Mouse (Mus musculus) layer of hippocampus, adult 9-10 months (tissue): Measurements from ENCODE around the gene Tmem143.
"Not testable (repeated sequence)": the region's sequence is repeated elsewhere in the genome, so short reads cannot be mapped to it uniquely, and the experiment has no call there.

Experiments used
- DNase-seq: peaks from one replicate; pipeline ENCODE4 v3.0.0; 2022; ENCODE audit warnings: low spot score

Gene Tmem143

DNA sequence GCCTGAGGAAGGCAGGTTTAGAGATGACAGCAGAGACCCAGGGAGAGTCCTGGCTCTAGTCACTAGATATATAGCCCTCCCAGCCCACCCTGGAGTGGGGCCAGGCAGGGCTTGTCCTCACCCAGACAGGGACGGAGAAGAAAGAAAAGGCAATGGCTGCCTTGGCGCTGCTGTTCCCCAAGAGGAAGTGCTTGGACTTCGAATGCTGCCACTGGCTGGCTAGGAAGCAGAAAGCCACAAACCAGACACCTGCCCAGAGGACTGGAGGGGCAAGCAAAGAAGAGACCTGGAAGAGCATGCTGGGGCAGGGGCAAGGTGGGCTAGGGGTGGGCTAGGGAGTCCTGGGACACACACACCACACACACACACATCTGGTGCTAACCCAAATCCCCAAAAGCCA is 9.5 kb upstream of the Tmem143 start:
- no peak for DNase-seq

GRCm38 (mm10) chr7:45892651-45893050 is 4.1 kb upstream of the Tmem143 start:
- DNase-seq: no peak

- DNase-seq: no peak
Measured at GRCm38 (mm10) chr7:45895931-45896516, 717 bp upstream of the Tmem143 start.

- no peak for DNase-seq
Measured at GRCm38 (mm10) chr7:45897258-45897757, 567 bp downstream of the Tmem143 start.

DNA sequence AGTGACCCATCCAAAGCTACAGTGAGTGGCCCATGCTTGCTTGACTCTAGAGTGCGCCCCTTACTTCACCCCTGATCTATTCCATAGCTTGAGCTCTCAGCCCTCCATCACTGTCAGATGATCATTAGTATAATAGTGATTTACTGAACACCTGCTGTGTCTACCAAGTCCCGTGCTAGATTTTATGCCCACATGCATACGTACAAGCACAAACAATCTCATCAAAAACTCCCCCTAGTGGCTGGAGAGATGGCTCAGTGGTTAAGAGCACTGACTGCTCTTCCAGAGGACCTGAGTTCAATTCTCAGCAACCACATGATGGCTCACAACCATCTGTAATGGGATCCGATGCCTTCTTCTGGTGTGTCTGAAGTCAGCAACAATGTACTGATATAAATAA is 1.4 kb downstream of the Tmem143 start:
- DNase-seq: not testable (repeated sequence)

DNA sequence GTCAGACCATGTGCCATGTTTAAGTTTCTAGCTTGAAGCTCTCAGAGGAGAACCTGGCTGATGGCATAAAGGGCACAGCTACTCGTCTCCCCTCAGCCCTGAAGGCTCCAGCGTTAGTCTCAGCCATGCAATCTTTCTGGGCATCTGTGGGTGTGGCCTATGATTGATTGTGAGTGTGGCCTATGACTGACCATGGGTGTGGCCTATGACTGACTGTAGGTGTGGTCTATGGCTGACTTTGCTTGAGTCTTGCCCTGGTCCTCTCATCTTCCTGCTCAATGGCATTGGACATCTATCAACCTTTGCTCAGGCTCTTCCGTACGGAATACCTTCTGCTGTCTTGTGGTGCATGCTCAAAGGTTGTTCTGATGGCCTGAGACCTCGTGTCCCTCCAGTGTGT is 4.8 kb downstream of the Tmem143 start:
- no peak for DNase-seq

GRCm38 (mm10) chr7:45902481-45903002 is 5.8 kb downstream of the Tmem143 start:
- DNase-seq: no peak

DNA sequence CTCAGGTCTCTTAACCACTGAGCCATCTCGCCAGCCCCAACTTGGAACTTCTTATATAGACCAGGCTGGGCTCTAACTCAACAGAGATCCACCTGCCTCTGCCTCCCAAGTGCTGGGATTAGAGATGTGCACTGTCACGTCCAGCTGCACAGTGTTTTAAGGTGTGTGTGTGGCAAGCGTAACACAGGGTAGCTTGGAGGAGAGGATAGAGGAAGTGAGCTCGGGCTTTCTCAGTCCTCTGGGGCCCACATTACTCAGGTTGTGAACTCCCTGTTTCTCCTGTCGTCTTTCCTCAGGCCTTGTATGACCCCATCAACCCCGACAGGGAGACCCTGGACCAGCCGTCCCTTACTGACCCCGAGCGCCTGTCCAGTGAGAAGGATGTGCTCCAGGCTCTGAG is 9.9 kb downstream of the Tmem143 start:
- DNase-seq: no peak

DNA sequence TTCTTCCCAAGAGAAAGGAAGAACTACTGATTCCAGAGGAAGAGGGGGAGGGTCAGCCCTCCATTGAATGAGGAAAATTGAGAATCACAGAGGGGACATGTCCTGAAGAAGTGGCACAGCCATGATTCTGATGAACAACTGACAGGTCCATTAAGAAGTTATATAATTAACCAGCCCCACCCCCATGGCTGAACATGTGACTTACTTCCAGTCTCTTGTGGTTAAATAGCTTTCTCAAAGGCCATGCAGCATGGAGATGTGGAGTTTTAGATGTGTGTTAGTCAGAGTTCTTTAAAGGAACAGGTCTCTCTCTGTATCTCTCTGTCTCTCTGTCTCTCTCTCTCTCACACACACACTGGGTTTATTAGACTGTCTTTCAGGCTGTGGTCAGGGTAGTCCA is 11.6 kb downstream of the Tmem143 start:
- no peak for DNase-seq

DNA sequence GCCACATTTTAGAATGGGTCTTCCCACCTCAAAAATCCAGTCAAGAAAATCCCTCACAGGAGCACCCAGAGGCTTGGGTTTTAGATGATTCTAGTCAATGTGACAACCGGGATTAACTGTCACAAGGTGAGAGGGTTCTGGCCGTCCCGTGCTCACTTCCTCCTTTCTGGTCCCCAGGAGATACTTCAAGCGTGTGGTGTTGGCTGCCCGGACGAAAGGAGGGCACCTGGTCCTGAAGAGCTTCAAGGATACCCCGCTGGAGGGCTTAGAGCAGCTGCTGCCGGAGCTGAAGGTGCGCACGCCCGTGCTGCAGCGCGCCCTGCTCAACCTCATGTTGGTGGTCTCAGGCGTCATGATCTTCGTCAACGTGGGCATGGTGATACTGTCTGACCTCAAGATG is 12.4 kb downstream of the Tmem143 start:
- DNase-seq: no peak

- no peak for DNase-seq
Measured at GRCm38 (mm10) chr7:45914067-45914466, 17.3 kb downstream of the Tmem143 start.

GRCm38 (mm10) chr7:45915011-45915410 is 18.3 kb downstream of the Tmem143 start:
- no peak for DNase-seq

DNA sequence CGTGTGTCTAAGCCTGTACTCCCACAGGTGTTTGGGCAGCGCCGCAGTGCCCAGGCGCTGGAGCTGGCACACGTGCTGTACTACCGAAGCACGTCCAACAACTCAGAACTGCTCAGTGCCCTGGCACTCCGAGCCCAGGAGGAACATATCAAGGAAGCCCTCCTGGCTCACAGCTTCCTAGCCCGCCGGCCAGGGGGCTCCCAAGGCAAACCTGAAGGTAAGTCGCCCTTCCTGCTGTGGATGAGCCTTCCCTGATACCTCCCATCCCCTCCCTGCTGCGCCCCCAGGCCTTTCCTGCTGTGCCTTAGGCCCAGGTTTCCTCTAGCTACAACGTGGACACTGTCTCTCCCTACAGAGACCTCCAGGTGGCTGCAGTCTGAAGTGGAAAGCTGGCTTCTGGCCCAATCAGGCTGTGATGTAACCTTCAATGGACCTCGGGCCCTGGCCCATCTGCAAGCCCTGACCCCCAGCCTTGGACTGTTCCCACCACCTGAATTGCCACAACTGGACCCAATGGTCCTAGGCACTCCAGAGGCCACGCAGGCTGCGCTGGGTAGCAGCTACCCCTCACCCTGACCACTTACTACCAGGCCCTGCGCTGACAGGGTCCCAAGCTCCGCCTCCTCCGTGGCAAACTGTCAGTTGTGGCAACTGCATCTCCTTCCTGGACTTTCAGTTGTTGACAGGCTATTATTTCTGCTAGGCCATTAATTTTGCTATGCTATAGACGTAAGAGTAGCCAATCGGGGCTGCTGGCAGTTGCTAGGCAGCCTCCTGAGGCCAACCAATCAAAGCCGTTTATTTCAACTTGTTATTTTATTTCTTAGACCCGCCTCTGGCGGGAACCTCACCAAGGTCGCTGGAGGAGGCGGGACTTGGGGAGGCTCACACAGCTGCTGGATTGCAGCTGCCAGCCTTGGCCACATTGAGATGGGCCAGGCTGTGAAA is 19.6 kb downstream of the Tmem143 start:
- peak; percentile 49 for DNase-seq

DNA sequence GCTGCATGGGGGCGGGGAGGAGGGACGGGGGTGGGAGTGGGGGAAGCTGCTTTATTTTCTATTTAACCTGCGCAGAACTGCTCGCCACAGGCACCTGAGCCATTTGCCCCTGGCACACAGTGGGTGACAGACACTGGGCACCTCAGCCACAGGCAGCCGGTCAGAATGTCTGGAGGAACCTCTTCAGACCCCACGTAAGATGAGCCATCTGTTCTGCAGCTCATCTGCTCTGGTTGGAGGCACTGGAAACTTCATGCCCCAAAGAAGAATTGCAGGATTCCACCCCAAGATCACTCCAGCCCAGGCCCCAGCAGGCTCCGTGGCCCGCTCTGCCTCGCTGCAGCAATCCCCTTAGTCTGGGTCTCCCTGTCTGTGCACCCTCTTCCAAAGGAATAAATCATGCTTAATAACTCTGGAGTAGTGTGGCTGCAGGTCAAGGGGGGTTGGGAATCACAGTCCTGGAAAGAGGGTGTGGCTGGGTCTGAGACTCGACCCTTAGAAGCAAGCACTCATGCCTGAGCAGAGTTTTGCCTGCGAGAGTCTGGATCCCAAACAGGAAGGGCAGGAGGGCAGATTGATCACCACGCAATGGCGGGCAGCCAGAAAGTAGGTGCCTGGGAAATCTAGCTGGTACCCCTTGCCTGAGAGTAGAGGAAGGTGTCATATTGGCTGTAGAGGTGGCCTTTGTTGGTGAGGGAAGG is 20.4 kb downstream of the Tmem143 start:
- no peak for DNase-seq

DNA sequence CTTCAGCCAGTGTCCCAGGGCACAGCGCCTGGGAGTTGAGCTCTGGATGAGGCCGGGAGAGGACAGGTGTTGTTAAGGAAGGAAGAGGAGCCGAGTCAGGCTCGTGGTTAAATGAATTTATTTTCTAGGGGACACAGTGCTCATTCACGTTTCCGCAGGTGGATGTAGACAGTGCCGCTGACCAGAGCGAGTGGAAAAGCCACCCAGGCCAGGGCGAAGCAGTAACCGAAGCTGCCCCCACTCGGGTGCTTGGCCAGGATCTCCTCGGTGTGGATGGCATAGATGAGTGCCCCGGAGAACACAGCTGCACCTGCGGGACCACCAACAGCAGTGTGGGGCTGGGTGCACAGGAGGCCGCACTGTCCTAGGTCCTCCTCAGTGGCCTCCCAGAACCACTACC is 21.2 kb downstream of the Tmem143 start:
- DNase-seq: no peak

DNA sequence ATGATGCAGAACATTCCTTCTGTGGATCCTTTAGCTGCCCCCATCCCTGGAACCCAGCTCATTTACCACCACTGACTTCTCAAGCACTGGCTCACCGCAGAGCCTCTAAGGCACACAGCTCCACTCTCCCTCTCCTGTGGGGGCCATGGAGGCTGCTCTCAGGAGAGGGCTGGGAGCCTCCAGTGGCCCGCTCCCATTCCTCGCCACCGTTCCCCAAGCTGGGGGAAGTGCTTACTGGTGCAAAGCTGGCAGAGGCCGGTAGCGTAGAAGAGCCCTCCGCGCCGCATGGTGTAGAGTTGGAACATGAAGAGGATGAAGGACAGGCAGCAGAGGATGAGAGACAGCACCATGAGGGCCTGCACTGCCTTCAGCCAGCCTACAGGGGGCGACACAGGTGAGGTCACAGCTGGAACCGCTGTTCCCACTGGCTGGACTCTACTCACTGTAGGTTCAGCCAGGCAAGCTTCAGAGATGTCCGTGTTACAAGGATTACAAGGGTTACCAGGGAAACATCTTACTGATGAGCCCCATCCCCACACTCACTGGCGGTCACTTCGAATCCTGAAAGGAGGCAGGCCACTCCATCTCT is 22.4 kb downstream of the Tmem143 start:
- DNase-seq: no peak

GRCm38 (mm10) chr7:45919761-45920160 is 23.0 kb downstream of the Tmem143 start:
- DNase-seq: no peak

GRCm38 (mm10) chr7:45920583-45921241 is 24.0 kb downstream of the Tmem143 start:
- DNase-seq: no peak

- DNase-seq: no peak
Measured at GRCm38 (mm10) chr7:45921242-45921621, 24.5 kb downstream of the Tmem143 start, which contains the start of gene Emp3. Emp3 (minus strand) TSS chr7:45921404.

- no peak for DNase-seq
Measured at GRCm38 (mm10) chr7:45921950-45922600, 25.3 kb downstream of the Tmem143 start.
